Mouse (Mus musculus): ENCODE data around the gene Slc22a14.

The Slc22a14 gene

DNA sequence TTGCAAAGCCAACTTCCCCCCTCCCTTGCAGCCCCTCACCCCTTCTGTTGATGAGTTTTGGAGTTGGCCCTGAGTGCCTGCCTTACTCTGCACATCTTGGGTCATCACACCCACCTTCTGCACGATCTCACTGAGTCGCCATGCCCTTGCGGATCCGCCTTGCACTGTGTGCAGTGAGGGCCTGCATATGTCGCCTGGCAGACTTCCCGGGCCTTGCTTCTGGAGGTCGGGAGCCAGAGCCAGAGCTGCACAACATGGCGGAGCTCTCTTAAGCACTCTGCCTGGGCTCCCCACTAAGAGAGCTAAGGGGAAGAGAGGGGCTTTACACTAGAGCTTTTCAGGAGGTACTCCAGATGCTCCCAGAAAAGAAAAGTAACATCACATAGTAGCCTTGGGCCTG, 220.7 kb downstream of the Slc22a14 start:
- no peak for DNase-seq (ENCODE audit: low read depth, low spot score)

DNA sequence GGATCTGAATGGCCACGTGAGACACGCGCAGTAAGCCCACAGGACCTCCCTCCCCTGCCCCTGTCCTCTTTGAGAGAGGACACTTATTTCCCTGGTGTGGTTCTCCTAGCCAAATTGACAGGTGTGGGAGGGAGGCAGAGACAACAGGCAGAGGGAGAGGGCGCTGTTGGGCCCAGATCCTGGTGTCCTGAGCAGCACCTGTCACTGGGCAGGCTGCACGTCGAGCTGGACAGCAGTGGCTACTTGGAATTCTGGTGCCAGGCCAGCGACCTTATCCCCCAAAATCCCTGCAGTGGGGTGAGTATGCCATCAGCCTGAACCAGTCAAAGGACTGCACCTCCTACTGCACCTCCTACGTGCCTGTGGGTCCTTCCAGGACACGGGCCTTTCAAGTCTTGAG, 222.0 kb downstream of the Slc22a14 start:
- DNase-seq (ENCODE audit: low read depth, low spot score) = no peak

DNA sequence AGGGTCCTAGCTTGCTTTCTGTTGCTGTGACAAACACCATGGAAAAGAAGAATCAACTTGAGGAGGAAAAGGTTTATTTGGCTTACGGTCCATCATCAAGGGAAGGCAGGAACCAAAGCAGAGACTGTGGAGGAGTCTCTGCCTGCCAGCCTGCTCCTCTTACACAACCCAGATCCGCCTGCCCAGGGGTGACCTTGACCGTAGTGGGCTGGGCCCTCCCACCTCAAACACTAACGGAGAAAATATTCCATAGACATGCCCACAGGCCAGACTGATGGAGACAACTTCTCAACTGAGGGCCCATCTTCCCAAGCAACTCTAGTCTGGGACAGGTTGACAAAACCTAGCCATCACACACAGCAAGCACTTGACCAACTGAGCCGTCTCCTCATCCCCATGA, 223.3 kb downstream of the Slc22a14 start:
- DNase-seq (ENCODE audit: low read depth, low spot score) = no peak

DNA sequence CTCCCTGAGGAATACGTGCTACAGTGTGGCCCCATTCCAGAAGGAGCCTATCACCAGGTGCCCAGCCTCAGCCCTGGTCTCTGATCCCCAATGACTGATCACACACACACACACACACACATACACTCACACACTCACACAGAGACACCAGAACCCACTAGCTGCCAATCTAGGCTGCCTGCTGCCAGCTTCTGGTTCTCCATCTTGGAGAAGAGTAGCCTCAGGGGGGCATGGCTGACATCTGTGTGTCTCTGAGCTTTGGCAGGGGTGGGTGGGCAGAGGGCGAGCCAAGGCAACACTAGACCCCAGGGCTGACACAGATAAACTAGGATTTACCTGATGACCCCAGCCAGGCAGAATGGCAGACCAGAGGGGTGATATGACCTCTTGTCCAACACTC, 226.5 kb downstream of the Slc22a14 start:
- DNase-seq (ENCODE audit: low read depth, low spot score) = no peak

DNA sequence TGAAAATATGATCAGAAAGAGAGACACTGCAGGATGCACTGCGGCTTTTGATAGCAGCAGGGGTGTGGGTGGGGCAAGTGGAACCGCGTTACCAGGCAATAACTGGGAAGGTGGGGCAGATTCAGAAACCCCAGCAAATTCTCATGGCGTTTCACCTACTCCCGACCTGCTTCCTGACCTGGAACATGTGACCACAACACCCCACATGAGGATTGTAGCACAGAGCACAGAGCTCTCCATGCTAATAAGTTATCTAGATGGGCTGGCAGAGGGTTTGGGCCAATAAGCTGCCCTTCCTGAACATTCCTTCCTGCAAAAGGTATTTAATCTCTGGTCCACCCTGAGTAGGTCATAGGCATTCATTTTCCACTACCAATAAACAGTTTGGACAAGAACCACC, 234.7 kb downstream of the Slc22a14 start:
- no peak for DNase-seq (ENCODE audit: low read depth, low spot score)

DNA sequence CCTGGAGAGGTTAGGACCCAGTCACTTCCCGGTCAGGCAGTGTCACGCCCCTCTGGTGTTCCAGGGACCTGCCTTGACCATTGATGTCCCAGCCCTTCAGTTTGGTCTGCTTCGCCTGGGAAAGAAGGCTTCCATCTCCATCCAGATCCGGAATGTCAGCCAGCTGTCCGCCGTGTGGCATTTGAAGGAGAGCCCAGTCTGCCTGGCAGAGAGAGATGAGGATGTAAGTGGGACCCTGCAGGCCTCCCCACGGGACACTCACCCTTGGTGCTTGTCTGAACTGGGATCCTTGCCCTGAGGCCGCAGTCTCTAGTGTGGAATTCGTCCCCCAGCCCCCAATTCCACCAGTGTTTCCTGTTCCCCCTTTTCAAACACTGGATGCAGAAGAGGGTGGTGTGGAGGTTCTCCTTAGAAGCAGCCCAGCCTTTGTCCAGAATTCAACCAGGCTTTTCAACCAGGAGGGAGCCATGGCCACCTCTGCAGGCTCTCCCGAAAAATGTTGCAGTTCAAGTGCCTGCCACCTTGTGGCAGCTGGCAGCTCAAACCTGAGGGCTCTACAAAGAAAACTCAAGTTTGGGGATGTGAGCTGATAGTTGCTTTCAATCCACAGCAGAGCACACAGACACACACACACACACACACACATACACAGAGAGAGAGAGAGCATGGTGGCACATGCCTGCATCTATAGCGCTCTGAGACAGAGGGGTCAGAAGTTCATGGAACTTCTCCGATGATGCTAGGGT, 236.7 kb downstream of the Slc22a14 start:
- no peak for DNase-seq (ENCODE audit: low read depth, low spot score)

DNA sequence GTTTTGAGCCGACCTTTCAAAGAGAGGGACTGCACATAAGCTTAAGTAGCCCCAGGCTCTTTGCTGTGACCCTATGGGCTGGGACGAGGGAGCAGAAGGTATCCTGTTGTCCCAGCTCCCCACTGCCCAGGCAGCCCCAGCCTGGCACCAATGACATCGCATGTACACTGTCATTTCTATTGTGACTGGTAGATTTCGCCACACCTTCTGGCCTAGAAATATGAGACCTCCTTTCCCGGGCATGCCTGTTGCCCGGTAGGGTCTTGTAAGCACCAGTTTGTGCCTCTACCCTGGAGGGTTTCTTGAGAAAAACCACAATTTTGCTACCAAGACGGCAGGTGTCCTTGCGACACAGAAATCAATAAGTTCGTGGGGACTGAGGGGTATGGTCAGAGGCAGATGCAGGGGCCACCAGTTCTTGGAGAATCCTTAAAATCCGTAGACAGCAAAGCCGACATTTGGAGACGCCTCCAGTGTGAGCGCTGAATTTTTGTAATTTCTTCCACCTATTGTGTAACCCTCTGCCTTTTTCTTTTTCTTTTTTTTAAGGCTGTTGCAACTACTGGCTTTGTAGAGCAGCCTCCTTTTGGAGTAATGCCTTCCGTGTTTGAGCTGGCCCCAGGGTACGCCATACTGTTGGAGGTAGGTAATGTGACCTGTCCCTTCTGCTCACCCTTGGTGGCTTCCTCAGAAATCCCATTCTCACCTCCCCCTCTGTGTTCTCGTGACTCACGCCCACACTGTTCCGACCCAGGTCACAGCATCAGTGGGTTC, 242.6 kb downstream of the Slc22a14 start:
- DNase-seq (ENCODE audit: low read depth, low spot score) = no peak

DNA sequence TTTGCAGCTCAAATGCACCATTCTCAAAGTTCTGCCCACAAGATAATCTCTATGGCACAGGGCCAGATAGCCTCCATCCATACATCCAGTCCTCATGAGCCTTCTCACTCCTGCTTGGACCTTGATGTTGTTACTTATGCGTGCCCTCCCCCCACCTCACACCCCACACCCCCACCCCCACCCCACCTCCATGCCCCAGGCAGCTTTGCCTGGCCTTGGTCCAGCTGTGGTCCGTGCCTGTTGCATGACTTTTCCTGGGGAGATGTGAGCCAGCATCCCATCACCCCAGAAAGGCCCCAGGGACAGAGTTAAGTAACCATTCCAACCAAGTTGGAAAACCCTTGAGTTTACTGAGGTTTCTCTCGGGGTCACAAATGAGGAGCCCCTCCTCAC, 245.2 kb downstream of the Slc22a14 start:
- no peak for DNase-seq (ENCODE audit: low read depth, low spot score)

Measured in skeletal muscle tissue, adult 2 months (tissue).